Mouse (Mus musculus) yolk sac, embryonic 10.5 days (tissue): ENCODE measurements around the gene Ccdc71.

ENCODE experiments used
- DNase-seq: peaks from one replicate; pipeline ENCODE4 v3.0.0-alpha.2; 2017; ENCODE audit warnings: low spot score

Gene Ccdc71

DNA sequence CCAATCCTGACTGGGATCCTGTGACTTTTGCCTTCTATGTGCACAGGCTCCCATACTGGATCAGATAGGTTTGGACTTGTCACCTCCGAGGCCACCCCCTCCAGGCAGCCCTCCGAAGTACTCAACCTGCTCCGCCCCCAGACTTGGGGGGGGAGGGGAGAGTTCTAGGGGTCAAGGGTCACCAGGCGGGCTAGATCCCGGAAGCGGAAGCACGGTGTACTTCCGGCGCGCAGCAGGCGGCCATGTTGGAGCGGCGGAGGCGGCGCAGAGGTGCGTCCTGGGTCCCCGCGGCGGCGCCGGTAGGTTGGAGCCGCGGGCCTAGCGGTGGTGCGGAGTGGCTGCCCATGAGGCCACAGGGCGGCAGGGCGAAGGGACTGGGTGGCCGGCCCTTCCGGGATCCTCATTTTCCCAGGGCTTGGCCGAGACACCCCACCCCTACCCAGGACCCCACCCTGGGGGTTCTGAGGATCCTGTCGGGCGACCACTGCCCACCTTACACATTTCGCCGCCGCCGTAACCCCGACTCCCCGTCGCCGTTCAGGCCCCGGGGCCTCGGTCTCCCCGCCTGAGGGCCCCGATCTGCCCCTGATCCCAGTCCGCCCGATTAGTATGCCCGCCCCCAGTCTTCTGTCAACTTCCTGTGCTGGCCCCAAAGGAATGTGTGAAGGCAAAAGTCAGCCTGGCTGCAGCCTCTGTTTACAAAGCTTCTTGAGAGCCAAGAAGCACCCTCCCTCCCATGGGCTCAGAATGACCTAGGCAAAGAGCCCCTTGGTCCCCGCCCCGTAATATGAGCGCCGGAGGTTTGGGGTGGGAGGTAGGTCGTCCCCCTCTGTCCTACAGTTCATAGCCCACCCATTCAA is at the start of gene Ccdc71:
Gene Ccdc71, plus strand, starts transcription at position 209 of the 860 bp plus-strand sequence.
- DNase-seq = peak; percentile 89

DNA sequence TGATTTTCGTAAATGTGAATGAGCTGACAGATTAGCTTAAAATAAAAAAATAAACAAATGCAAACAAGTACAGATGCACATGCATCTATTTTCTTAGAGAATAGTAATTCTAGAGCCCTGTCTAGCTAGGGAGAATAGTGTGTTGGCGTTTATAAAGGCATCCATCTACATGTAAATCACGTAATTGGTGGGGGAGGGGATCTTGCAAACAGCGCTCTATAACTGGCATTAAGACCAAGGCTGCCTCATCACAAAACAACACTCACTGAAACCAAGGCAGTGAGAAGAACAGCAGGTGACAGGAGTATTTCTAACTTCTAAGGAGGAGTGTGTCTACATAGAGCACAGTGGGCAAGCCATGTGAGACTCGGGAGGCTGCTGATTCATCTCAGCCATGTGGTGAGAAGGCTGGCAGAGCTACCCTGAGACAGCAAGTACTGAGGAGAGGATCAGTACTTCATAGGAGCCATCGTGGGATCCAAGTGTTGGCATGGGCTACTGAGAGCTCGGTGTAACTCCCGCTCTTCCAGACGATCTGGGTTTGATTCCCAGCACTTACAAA is 48.9 kb upstream of the Ccdc71 start:
- no peak for DNase-seq

DNA sequence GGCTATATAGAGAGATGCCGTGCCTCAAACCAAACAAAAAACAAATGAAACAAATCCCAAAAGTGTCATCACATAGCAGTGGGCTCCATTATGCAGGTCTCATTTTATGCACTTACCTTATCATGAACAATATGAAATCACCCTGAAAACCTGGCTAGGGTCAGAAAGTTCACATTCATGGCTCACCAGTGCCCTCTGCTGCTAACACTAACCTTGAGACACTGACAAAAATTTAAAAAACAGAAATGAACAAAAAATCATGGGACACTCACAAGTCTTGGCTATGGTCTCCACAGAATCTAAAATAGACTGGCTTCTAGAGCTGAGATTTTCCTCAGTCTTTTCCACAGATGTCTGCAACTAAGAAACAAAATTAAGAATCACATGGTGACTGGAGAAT is 48.1 kb upstream of the Ccdc71 start:
- DNase-seq = no peak

DNA sequence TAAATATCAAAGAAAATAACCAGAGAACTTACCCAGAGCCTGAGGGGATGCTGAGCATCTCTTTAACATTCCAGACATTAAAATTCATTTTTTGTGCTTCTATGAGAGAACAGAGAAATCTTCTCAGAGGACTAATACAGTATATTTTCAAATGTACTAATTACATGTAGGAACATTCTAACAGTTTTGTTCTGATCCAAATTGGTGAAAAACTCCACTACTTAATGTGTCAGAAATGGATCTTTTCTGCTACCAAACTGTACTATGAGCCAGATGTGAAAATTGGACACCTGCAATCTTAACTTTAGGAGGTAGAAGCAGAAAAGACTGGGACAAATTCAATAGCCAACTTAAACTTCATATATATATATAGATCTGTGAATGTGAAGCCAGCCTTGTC is 31.9 kb upstream of the Ccdc71 start, which contains the start of gene Ccdc36:
Gene Ccdc36, minus strand, starts transcription at position 101 of the 400 bp plus-strand sequence.
- no peak for DNase-seq

DNA sequence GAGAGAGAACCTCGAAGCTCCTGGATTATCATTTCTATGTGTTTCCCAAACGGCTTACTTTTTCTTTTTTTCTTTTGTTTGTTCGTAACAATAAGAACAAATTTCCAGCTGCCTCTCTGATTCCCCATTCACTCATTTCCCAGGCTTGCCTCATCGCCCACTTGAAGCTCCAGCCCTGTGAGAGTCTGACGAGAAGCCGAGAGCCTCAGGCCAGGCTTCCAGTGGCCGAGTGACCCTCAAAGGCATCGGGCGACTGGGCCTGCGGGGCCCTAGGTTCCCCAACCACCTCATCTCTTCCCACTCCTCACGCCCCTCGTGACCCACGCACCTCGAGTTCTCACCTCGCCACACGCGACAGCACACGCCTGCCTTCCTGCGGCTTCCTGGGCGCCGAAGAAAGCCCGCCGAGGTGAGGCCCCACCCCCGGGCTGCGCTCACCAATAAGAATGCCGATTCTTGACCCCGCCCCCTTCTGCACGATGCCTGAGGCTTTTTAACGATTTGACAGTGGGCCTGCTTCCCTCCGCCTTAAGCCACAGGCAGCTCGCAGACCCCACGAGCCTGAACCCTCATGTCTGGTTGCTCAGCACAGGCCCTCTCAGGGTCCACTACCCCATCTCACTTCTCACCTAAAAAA is 28.8 kb upstream of the Ccdc71 start:
- DNase-seq = peak; percentile 51

DNA sequence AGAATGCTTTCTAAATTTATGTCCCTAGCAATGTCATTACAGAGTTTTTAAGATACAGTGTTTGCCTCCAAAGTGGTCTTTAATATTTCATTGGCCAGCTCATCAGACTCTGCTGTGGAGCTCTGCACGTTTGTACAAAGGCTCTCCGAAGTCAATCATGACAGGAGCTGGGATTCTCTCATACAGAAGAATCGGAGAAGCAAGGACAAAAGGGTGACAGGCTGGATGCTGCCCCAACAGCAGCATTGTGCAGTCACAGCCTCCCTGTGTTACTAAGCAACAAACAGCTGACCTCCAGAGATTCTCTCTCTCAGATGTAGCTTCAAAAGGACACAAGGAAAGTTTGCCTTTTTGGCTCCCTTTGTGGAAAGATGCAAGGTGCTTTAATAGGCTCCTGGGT is 24.1 kb upstream of the Ccdc71 start, which contains the start of gene BC048562:
Gene BC048562, plus strand, starts transcription at position 301 of the 400 bp plus-strand sequence.
- DNase-seq = no peak

DNA sequence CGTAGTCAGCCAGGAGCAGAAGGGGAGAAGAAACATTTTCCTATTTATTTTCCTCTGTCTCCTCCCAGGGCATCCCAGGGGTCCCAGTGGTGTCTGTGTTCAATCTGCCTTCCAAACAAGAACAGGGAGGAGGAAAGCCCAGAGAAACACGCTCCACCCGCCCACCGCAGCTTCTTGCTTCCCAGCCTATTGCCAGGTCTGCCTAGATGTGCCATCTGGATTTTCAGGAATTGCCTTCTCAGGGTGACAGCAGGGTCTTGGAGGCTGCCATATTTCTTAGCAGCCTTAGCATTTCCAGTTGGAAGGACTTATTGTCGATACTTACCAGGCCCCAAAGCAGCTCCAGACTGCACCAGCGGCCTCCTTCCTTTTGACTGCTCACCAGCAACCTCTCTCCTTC is 21.2 kb upstream of the Ccdc71 start:
- DNase-seq = no peak

DNA sequence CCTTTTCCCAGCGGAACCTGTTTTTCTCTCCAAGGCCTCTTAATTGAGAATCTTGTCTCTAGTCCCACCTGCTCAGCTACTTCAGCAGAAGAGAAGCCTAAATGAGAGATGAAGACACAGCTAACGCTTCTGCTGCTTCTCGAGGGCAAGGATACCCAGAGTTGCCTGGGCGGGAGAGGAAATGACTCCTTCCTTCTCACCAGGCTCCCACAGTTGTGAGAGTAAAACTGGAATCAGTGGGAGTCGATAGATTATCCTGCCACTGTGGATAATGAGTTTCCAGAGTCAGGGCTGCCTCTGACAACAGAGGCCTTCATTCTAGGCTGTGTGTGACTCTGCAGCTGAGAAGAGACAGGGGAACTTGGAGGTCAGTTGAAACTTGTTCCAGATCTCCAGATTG is 19.8 kb upstream of the Ccdc71 start:
- no peak for DNase-seq

DNA sequence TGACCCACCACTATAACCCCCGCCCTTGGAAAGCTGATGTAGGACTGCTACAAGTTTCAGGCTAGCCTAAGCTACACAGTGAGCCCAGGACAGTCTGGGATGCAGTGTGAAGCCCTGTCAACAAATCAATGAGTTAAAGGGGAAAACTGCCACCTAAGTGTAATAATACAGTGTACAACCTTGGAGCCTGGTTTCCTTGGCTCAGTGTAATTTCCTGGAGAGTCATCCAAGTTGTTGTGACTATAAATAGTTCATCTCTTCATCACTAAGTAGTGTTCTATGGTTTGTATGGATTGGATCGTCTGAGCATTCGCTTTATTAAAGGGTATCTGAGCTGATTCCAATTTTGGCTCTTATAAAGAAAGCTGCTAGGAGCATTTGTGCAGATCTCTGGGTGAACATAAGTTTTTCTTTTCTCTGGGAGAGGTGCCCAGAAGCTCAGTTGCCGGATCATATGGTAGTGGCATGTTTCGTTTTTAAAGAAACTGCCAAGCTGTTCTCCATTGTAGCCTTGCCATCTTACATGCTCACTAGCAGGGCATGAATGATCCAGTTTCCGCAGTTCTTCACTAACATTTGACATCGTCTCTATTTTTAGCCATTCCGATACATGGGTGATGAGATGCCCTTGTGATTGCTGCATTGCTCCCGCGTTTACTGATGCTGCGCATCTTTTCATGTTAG is 18.9 kb upstream of the Ccdc71 start:
- no peak for DNase-seq

DNA sequence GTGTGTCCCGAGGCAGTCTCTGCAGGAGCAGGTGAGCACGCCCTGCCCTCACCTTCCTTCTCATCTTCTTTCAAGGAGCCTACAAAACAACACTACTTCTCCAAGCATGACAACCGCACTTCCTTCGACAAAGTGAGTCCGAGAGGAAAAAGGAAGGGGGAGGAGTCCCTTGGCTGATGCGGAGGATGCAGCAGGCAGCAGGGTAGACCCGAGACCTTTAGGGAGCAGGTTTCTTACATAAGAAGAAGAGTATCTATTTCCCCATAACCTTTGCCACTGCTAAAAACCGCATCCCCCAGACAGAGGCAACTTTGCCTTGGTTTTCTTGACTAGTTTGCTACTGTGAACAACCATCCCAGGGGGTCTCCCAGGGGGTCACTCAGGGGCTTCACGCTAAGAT is 15.2 kb upstream of the Ccdc71 start:
- no peak for DNase-seq

DNA sequence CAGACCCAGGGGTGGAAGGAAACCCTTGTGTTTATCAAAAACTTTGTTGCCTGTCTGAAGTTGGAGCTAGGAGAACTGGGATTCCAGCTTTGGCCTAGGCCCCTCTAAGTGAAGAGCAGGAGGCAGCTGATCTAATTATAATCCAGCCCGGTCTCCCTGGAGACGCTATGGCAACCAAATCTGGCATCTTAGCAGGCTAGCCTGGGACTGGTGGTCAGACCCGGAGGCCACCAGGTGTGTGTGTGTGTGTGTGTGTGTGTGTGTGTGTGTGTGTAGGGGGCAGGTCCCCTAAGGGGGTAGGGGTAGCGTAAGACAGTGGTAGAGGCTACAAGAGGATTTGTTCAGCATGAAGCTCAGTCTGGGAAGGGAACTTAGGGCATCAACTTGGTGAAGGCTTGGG is 10.5 kb upstream of the Ccdc71 start:
- DNase-seq = no peak

DNA sequence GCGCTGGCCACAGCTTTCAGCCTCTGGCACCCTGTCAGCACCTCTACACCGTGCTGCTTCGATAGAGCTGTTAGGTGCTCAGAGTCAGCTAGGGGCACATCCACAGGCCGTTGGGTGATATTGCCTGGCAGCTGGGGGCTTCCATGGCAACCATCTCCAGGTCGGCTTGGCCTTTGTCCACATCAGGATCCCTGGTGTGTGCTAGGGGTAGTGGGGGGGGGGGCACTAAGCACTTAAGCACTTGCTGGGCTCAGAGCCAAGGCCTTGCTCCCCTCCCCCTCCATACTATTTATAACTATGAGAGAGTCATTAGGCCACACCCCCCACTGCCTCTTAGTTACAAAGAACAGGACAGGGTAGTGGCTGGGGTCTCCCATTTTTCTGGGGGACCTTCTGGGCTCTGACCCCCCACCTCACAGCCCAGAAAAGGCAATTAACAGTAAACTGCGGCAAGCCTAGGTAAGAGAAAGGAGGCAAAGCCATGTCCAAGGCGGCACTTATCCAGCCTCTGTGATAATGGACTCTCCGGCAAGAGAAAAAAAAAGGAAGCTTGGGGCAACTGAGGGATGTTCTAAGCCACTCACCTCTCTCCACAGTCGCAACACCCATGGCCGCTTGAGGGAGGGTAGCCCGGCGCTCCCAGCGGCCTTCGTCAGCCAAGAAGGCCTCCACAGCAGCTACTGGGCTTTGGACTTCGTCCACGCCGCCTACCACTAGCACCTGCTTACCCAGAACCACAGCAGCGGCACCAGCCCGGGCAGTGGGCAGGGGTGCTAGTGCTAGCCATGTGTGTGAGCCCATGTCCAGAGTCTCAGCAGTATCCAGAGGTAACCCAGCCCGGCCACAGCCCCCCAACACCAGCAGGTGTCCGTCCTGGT is 9.8 kb upstream of the Ccdc71 start:
- no peak for DNase-seq

DNA sequence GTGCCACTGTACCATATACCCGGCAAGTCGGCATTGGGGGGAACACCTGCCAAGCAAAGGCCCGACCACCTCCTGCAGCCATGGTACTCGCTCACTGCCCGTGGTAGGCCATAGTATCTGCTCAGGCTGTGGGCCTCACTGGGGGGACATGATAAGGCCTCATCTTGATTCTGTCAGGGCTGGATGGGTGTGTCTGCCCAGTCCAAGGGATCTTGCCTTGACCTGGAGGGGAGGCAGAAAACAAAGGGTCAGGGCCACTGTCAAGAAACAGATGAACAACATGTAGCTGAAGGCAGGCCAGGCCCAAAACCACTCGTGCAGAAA is 9.2 kb upstream of the Ccdc71 start:
- DNase-seq = no peak

DNA sequence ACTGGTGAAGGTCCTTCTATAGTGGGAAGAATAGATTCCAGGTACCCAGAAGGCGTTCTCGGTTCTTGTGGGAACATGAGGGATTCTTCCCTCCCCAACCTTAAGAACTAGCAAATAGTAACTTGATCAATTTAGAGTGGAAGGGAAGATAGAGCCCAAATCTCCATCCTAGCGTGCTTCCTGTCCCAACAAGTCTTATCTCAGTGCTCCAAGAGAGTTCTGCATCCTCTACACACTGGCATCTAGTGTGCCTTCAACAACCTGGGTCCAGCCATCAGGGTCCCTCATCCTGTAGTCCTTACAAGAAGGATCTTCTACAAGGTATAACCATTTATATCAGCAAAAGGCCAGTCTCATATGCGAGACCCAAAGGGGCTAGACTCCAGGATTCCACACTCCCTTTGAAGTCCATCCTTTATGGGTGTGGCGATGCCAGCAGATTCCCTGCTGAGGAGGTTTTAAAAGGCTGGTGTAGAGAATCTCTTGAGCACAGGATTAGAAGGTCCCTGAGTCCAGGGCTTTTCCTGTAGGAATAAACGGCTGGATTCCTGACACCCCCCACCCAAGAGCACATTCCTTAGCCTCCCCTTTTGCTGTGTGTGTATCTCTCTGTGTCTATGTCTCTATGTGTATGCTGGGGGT is 8.7 kb upstream of the Ccdc71 start:
- DNase-seq = no peak

DNA sequence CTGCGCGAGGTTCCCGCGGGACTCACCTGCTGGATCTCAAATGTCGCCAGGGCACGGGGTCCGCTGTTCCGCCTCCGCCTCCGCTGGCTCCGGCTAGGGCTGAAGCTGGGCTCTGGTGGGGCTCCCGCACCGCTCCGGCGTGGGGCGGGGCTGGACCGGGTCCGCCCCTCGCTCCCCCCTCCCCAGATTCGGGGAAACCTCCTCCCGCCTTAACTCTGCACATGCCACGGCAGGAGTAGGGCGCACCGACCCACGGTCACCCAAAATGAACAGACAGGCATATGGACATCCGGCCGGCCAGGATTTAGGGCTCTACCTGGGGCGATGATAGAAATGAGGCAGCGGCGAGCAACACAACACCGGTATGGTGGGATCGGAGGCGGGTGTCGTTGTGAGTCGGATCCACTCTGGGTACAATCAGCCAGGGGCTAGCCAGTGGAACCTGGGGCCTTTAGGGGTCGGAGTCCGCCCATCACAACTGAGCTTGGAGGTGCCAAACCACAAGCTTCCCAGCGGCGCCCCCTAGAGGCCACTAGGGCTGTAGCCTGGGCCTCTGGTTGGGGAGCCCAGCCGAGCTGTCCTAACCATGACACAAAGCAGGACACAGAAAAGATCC is 7.9 kb upstream of the Ccdc71 start:
- peak; percentile 83 for DNase-seq

DNA sequence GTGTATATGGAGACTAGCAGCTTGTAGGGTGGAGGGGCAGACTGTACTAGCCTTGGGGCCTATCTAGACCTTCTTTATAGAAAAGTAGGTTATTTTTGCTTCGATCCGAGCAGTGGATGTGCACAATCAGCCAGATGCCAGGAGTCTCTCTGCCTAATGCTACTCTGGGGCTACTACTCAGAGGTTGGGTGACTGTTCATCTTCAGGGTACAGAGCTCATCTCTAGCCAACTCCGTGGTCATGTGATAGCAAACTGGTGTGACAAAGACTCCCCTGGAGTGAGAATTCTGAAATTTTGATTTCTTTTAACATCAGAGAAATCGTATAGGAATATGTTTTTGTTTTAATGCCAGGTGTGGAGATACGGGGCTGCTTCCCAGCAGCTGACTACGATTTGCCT is 7.4 kb upstream of the Ccdc71 start:
- no peak for DNase-seq

DNA sequence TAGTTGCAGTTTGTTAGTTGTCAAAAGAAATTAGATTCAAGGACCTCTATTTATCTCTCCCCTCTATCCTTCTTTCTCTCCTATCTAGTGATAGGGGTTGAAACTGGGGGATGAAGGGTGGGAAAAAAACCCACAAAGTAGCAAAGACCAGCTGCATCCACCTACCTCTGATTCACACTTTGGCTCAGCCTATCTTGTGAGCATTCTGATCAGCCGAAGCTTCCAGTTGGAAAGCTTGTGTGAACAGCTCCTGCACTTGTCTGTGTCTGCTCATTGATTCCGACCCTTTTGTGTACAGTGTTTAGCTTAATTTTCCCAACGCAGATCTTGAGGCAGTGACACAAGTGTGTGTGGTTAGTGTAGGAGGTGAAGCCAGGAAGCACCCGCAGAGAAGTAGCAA is 6.9 kb upstream of the Ccdc71 start:
- DNase-seq = no peak

DNA sequence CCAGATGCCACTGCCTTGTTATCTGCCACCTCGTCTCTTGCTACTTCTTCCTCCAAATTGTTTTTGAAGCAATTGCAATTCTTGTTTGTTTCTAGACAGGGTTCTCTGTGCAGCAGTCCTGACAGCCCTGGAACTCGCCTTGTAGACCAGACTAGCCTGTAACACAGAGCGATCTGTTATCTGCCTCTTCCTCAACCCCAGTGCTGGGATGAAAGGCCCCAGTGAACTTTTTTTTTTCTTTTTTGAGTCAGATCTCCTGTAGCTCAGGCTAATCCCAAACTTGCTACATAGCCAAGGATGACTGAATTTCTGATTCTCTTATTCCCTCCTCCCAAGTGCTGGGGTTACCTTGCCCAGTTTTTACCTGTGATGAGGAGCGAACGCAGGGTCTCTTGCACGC is 5.9 kb upstream of the Ccdc71 start:
- DNase-seq = no peak

DNA sequence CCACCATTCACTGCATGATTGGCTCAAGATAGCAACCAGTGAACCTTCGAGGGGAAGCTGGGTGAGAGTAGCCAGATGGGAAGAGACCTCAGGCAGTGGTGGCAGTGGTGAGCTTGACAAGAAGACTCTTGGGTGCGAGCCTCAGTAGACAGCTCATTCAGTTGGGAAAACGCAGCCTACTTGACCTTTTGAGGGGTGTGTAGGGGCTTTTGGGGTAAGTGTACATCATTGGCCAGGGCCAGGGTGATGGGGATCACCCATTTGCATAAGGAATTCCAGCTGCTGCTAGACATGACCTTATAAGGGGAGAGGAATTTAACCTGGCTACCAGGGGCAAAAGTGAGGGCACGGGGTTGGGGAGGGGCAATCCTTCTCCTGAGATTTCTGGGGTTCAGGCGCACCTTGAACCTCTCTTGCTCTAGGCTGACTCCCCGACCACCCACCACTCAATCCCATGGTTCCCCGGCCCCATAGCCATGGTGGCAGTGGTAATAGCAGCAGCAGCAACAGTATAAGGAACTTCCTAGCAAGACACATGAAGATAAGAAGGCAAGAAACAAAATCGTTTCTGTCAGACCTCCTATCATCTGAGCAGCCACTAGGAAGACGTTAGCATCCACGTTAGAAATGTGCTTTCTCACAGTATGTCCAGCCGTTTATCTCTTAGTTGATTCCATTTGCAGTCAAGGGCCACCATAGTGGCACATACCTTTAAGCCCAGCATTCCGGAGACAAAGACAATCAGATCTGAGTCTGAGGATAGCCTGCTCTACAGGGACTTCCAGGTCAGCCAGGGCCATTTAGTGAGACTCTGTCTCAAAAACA is 4.4 kb upstream of the Ccdc71 start:
- no peak for DNase-seq

DNA sequence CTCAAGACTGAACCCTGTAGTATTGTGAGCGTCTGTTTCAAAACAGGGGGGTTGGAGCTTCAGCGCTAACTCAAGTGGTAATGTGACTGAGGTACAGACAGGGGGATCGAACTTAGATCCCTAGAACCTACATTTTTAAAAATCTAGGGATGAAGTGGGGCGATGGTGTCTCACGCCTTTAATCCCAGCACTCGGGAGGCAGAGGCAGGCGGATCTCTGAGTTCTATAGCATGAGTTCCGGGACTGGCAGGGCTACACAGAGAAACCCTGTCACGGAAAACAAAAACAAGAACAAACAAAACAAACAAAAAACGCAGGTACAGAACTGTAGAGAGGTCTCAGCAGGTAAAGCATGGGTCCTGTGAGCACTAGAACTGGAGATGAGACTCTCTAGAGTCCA is 3.4 kb upstream of the Ccdc71 start:
- DNase-seq = no peak
